Mouse (Mus musculus) retina, embryonic 14.5 days (tissue): ENCODE measurements at regions not wholly inside any gene's neighbourhood (a gene's known extent, or its start where the extent isn't known, plus 50 kb on each side); places are given as distances from the start of the nearest gene placed in this dataset.
A peak's percentile ranks its signal among the peaks of the same experiment; 100 is the strongest.

Experiments
- DNase-seq: peaks from one replicate; pipeline ENCODE4 v3.0.0-alpha.2; 2015; ENCODE audit warnings: low spot score

DNA sequence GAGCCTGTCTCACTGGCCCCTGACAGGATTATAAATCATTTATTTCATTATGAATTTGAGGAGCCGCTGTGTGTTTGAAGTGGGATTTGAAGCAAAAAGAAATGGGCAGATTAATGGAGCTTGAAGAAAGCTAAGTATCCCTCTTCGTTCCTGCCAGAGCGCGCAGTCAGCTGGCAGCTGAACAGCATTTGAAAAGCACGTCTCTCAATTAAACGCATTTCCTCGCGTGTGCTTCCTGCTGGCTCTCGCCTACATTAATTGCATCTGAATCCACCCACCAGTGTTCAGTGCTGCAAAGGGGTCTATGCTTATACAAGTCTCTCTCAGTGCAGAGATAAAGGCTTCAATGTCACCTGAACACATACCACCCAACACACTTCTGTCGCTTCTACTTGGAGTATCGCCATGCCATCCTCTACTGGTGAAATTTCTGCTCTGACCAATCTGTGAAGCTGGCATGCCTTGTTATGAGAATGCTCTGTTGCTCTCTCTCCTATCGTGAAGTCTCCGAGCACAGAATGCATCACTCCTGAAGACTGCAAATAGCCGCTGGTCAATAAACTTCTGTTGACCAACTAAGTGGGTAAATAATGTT lies 235.3 kb downstream of the Mycn start:
- DNase-seq = peak; percentile 69

DNA sequence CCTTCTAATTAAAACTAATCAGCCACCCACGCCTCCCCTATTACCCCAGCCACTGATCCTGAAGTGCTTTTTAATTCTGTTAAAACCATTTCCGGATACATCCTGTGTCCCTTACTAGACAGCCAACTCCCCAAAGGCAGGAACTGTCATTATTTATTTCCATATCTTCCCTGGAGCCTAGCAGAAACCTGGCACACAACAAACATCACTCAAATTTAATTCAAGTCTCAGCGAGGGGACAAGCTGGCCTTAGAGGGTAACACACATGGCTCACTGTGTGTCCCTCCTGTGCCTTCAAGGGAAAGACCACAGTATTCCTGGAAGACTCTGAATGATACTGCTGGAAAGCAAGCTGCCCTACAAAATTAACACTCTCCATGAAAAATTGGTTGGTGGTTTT lies 240.0 kb downstream of the Mycn start:
- DNase-seq = no peak

DNA sequence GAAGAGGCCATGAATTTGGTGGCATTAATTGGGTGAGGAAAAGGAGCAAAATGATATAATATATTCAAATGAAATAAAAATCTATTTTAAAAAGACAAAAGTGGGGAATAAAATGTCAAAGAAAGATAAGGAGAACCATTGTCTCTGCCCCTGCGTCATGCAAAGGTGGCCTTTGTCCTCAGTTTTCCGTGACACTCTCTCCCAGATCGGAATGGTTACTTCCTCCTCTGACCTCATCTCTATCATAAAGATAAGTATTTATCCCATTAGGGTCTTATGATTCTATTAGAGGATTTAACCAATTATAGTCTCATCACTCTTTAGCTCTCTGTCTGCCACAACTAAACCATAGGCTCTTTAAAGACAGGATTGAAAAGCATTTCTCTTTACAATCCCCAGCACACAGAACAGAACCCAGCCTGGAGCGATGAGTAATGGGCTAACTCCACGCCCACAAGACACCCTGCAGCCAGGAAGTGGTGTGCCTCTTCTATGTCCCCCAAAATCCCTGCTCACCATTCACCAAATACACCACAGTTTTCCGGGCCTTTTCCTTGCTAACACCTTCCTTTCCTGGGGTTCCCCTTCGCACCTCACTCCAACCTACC lies 240.6 kb downstream of the Mycn start:
- no peak for DNase-seq

DNA sequence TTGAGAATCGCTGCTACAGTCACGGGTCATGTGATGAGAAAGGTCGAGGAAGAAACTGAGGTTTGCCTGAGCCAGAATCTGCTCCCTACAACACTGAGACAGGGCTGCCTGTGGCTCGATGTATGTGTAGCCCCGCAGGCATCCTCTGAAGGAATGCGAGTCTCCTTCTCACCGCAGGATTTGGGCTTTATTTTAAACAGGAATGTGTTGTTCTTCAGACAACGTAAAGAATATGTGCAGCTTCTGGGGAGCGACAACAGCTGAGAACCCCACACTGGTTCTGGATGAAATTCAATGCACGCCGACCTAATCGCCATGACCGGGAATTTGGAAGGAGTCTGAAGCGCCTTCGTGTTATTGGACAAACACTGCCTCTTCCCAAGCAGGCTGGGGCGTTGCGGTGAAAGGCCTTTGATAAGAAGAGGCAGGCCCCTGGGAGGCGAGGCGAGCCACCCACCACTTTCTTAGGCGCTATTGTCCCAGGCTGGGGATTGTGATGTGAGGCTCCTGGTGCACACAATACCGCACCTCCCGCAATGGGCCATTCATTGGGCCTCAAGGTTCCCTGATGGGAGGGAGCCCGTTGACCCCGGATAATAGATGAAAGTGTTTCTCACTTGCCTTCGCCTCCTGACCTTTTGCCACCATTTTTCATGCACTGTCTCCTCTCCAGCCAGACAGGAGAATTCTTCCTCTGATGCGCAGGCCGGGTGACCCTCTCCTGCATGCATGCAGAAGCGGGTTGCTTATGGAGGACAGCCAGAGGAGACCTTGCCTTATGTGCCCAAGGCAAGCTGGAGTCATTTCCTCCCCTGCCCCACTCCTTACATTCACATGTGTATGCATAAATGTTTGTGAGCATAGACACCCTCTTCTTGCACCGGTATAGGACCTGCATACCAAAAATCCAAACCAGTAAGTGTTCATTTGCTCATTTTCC lies 247.6 kb downstream of the Mycn start:
- peak; percentile 47 for DNase-seq

DNA sequence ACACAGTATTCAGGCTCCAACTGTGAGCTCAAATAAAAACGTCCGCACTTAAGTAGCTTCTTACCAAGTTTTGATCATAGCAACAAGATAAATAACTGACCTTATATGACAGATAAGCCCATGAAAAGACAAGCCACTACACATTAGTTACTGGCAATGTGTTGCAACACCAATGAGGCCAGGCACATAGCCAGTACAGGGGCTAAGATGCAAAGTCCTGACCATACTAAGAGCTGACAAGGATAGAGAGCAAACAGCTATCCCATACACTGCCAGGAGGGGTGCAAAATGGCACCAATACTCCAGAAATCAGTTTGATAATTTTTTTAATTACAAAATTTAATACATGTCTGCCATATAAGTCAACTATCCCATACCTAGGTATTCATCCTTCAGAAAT lies 254.3 kb downstream of the Mycn start:
- DNase-seq = no peak

DNA sequence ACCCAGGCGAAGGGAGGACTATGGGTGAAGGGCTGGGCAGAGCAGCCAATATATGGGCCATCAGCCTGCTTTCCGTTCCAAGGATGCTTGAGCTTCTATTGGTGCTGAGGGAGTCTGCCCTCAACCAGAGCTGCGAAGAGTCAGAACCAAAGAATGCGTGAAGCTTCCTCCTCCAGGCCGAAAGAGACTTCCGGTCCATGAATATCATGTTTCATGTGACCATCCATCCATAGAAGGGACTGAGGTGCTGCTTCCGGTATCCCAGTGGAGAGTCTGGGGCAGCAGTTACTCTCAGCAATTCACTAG lies 256.5 kb downstream of the Mycn start:
- DNase-seq = no peak

DNA sequence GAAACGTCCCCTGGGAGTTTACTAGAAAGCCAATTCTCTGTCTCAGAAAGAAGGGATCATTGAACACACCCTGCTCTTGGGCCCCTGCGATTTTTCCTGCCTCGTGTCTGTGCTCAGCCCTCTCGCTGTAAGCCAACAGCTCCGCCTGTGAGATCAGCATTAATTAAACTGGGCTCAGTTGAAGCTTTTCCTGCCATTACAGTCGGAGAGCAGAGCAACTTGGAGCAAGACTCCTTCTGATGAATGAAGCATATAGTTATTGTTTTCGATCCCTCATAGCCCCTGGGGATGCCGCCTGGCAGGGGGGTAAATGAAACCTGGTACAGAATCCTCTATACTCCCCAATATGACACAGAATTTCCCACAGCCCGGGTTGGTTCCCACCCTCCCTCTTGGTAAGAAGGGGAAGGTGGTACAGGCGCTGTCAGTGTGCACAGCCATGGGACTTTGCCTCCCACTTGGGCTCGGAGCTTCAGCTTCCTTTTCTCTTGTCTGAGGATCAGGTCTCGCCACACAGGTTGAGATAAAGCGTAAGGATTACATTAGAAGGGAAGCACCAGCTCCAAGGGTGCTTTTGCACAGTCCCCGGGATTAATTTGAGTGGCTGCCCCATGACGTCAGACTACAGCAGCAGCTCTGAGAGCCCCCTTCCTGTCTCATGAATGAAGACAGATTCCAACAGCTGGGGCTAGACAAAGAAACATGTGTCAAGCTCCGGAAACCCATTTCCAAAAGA lies 257.1 kb downstream of the Mycn start:
- peak; percentile 60 for DNase-seq

DNA sequence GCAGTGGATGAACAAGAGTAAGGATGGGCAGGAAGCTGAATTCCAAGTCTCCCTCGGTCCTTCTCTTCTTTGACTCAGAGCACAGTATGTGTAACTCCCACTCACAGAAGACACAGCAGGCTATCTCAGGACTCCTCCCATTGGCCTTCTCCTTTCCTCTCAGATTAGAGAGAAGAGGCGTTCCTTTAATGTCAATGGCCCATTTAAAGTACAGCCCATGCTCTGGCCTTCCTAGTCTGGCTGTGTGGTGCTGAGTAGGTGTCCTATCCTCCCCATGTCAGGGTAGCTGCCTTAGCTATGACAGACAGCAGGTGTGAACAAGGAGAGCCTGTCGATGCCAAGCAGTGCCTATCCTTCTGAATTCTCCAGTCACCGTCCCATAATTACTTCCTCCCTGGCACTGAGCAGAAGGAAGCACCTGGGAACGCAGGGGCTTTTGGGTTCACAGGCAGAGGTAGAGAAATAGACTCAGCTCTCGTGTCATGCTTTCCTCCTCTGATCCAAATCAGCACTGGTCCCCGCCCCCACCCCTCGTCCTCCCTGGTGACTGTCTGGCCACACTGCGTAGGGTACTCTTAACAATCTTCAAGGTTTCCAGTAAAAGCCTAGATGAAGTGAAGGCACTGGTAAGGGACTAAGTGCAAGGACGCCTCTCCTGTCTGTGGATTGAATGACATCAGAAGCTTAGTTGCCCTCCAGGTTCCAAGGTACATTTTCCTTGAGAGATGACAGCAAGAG lies 257.8 kb downstream of the Mycn start:
- DNase-seq = peak; percentile 18

DNA sequence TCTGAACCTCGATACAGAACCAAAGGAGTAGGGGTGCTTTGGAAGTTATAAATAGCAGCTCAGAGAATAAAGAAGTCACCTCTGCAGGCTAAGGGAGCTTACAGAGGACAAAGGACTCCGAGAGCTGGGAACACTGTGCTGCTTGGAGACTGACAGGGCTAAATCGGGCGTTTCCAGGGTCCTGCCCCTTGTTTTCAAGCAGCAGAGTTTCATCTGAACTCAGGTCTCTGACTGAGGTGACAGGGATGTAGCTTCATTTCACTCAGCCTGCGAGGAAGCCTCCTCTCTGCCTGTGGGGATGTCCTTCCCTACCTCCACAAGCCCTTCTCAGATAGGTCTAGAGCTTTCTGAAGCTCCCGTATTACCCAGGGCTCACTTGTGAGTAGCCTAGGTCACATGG lies 260.6 kb downstream of the Mycn start:
- peak; percentile 54 for DNase-seq

DNA sequence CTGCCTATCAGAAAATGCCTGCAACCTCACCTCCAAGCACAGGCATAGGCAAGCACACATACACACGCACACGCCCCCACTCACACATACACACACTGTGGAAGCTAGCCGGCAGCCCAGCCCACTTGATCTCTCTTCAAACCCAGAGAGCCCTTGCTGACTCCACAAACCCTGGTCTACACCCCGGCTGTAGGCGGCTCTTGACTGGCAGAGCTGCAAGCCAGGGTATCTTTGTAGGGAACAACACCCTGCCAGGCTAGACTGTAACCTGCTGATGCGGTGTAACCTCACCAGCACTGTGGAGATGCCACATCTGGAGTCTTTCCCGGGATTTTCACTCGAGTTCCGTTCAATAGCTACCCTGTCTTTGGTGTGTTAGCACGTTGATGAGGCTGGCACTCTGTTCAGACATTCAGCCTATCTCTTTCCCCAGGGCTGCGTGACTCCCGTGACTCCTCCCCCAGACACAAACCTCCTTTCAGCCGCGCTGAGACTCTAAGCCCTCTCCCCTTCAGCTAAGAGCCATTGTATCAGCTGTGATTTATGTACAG lies 261.3 kb downstream of the Mycn start:
- peak; percentile 73 for DNase-seq

DNA sequence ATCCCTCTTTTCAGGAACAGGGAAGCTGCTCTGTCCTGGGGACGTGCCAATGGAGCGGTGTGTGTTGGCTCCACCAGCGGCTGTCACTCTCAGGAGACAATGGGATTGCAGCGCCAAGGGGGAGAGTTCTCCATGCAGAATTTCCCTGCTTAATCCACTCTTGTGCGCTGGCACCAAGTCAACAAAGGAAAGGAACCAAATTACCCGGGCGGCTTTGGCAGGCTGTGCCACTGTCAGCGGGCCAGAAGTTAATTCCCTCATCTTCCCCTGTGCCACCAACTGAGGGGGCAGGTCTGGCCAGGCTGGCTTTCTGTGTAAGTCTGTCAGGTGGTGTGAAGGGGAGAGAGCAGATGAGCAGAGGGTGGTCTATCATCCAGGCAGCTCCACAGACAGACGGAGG lies 265.0 kb downstream of the Mycn start:
- no peak for DNase-seq

DNA sequence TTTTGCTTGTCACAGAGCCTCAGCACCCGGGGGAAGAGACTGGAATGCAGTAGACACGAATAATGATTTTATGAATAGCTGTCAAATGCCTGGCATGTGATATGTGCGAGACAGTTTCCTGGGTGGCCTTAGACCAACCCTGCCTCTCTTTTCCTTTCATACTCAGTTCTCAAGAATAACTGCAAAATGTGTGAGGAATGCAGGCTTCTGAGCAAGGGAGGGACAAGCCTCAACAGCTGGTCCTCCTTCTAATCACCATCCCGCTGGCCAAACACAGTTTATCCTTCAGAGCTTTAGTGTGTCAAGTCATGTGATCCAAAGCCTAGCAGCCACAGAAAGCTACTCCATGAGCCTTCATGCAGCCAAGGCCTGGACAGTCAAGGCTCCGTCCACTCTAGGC lies 271.8 kb downstream of the Mycn start:
- peak; percentile 22 for DNase-seq

DNA sequence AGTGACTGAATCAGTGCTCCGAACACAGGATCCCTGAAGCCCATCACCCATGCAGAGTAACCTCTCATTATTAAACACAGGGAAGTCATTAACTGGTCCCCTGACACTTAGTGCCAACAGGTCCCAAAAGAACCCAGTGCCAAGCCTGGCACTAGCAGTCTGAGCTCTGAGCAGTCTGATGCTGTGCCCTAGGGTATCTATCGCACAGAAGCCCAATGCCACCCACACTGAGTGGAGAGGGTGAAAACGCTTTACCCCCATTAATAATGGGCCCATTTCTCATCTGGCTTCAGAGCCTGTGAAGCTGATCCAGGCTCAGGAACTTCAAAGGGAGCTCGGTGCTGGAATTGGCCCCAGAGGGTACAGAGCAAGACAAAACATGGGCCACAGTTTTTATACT lies 272.8 kb downstream of the Mycn start:
- no peak for DNase-seq

DNA sequence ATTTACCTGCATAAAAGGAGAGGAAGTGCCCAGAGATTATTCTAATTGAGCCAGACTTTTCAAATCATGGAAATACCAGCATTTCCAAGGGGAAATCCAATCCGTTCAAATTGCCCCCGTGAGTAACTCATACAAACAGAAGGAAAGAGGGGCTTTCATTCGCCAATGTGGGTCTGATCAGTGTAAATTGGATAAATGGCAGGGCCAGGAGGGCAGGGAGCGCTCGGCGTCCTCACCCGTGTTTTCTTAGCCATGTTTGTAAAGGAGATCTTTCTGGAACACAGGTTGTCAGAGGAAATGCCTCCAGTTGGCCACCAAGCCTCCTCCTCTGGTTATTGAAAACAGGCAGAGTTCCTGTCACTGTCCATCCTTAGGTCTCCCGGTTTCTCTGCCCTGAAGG lies 286.1 kb downstream of the Mycn start:
- DNase-seq = no peak

DNA sequence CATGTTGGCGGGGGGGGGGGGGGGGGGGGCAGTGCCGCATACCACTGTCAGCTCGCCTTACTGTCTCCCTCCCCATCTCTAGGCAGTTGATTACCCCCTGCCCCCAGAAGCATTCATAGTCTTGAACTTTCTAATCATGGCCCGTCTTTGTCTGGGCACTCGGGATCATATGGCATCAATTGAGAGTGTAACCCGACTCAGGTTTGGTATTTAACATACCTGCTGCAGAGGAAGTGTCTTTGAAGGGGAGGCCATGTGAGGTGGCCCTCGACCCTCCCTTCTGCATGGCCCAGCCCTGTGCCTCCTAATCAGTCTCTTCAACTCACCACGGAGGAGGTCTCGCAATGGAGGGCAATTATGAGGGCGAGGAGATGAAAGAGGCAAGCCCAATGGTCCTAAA lies 286.5 kb downstream of the Mycn start:
- no peak for DNase-seq

DNA sequence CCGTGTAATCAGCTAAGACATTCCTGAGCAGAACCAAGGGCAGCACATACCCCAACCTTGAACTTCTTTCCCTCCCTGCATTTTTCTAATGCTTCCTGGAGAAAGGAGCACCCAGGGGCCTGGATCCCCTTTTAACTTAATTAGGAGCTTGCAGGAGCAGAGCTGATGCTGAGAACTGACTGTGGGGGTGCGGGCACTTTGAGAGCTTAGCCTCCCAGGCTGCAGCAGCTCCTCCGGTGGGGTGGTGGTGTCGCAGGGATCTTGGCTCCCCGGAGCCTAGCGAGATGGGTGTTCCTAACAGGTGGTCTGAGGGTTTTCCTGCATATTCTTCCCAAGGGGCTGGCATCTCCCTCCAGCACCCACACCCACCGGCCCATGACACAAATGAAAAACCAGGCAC lies 289.4 kb downstream of the Mycn start:
- no peak for DNase-seq

DNA sequence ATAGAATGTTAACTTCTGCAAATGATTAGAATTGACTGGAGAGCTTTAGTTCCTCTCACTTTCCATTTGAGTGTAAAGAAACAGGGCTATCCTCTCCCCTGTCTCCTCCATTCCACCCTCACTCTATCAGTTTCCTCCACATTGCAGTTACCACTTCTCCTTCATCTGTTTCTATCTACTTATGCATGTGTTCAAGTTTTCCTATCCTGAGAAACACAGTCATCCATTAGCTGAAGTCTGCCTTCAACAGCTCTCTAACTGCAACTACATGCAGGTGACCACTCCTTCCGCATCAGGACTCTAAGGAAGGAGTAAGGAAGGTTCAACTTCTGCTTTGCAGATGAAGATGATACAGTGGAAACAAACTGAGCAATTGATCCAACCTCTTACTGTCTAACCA lies 291.4 kb downstream of the Mycn start:
- DNase-seq = no peak

DNA sequence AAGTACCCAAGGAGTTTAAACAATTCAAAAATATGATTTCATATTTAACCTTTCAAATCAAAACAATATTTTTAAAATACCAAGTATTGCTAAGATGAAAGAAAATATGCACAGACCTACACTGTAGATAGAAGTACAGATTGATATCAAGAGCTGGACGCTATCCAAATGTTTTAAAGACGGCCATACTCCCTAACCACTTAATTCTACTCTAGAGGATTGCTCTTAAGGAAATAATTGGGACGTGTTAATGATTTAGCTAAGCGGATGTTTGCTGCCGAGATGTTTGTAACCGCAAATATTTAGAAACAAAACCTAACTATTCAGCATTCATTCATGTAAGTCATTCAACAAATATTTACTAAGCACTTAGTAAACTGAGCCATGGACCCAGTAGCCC lies 294.2 kb downstream of the Mycn start:
- no peak for DNase-seq

DNA sequence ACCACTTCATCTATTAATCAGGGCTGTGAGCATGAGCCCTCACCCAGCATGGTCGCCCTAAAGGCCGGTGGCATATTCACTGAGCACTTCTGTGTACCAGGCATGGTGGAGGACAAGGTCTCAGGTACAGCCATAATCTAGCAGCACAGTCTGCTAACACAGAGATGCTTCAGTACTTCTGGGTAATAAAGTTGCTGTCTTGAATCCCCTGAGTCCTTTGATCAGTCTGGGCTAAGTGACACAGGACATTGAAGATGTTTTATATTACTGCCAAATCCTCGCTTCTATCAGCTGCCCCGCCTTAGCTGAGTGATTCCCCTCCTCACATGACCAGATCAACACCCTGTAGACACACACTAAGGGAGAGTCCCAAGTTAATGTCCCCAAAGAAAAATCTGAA lies 296.5 kb downstream of the Mycn start:
- no peak for DNase-seq

DNA sequence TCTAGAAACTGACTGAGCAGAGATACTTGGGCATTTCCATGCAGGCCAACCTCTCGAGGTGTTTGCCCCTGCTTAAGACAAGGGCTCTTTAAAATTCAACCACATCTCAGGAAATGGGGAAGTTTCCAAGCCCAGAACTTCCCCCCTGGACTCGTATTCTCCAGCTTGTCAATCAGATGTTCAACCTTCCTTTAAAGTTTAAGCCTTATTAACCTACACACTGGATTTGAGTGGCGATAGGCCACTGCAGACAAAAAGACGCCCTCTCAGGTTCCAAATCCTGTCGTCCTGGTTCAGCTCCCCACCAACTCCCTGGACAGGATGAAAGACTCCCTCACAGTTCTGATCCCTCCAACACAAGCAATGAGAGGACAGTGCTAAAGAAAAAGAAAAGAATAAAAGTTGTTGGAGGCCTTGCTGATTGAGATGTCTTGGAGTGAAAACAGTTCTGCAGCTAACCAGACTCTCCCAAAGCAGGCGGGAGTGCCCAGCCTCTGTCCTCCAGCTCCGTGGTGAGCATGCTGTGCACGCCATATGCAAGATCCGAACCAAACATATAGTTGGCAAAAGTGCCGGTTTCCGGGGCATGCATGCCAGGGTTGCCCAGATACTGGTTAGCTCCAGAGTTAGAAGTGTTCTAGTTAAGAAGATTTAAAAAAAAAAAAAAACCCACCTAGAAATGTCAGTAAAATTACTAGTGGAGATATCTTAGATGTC lies 298.3 kb downstream of the Mycn start:
- DNase-seq = no peak

DNA sequence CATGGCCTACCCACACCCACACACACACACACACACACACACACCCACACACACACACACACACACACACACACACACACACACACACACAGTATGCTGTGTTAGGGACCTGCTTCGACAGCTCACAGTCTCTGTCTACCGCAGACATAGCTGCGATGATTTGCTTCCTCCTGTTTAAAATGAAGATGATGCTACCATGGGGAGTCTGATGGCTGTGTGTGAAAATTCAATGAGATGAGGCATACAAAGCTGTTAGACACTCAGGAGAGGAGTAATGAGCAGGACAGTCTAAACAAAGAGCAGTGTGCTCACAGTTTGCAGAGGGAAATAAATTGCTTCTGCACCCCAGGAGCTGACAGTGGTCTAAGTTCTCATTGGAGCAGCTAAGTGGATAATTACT lies 306.4 kb downstream of the Mycn start:
- no peak for DNase-seq
